Comparison of ENCODE assay signal across 8 mouse cellular contexts in genomic region chr7:101101156-101101691, GRCm38 (mm10). TPM values are rescaled to one million over a fixed set of nuclear protein-coding genes. Genes with fewer than 3 reads are reported as not detected.
DNase-seq lines count a peak whose midpoint lies in the region; ATAC-seq and TF ChIP-seq lines count a peak whose summit lies in the region.

No protein-coding gene starts in this region.

- WGBS in hindbrain, postnatal 0 days: 20% methylated on average over 10 of the region's 10 CpGs
- 36% methylated on average over 10 of the region's 10 CpGs for WGBS in lung, adult 2 months

- H3K27me3 ChIP-seq in E14TG2a.4 (ENCODE audit: insufficient read depth, low read length): 0 out of 2 replicates have a peak, but pooled peaks cover 2% of the 10 kb centered on the region
- H3K27me3 ChIP-seq in hindbrain, postnatal 0 days (ENCODE audit: insufficient read depth, low read length): no peaks in the 10 kb centered on the region

- ATAC-seq in hindbrain, postnatal 0 days: peak; percentile 80

- peak; percentile 39; the same call in 1 of the 2 replicates for TF ChIP-seq POLR2A in lung, adult 2 months (IDR thresholded peaks at IDR 0.05; ENCODE audit: borderline replicate concordance, extremely low read depth, low read depth, low read length)

- no peaks in the 10 kb centered on the region for H3K9me3 ChIP-seq in E14TG2a.4 (ENCODE audit: low read length)
- H3K9me3 ChIP-seq in hindbrain, postnatal 0 days (ENCODE audit: low read length): no peaks in the 10 kb centered on the region

- peak overlapping the region; percentile 41 for H3K4me3 ChIP-seq in E14TG2a.4 (replicated peaks; ENCODE audit: low read length)
- H3K4me3 ChIP-seq in hindbrain, postnatal 0 days (ENCODE audit: low read length): no peak overlapping the region
- peak overlapping the region; percentile 41 for H3K4me3 ChIP-seq in lung, adult 2 months (replicated peaks; ENCODE audit: extremely low read depth, low read depth, low read length)

- TF ChIP-seq CTCF in E14TG2a.4 (conservative IDR thresholded peaks at IDR 0.05; ENCODE audit: low read length): no peak
- TF ChIP-seq CTCF in hindbrain, postnatal 0 days (IDR thresholded peaks at IDR 0.05; ENCODE audit: low read depth): no peak
- TF ChIP-seq CTCF in lung, adult 2 months (IDR thresholded peaks at IDR 0.05; ENCODE audit: insufficient read depth, low read length): no peak

- 0 out of 2 replicates have a peak overlapping the region, but pooled peaks have one; percentile 13 for H3K9ac ChIP-seq in hindbrain, postnatal 0 days (replicated peaks; ENCODE audit: low read length)

- H3K27ac ChIP-seq in hindbrain, postnatal 0 days: peak overlapping the region; percentile 64

- H3K4me2 ChIP-seq in hindbrain, postnatal 0 days (ENCODE audit: low read depth, low read length): no peak overlapping the region

- H3K36me3 ChIP-seq in E14TG2a.4 (ENCODE audit: insufficient read depth, low read length): no peaks in the 10 kb centered on the region
- H3K36me3 ChIP-seq in hindbrain, postnatal 0 days (ENCODE audit: insufficient read depth, low read length): no peaks in the 10 kb centered on the region

- H3K4me1 ChIP-seq in E14TG2a.4 (replicated peaks; ENCODE audit: low read depth, low read length): peaks cover 22% of the 10 kb centered on the region
- H3K4me1 ChIP-seq in hindbrain, postnatal 0 days (ENCODE audit: insufficient read depth, low read length): no peaks in the 10 kb centered on the region; the same call in 1 of the 2 replicates
- H3K4me1 ChIP-seq in lung, adult 2 months (ENCODE audit: control insufficient read depth, insufficient read depth, low read length): peaks cover 5% of the 10 kb centered on the region

- DNase-seq in brain, embryonic 18.5 days (ENCODE audit: low read depth, low spot score): peak; percentile 47
- DNase-seq in frontal cortex, adult 2 months (ENCODE audit: extremely low spot score in 1 of 2, low spot score in 1 of 2): peak; percentile 68 to 85
- DNase-seq in hindbrain, postnatal 0 days (ENCODE audit: low spot score): peak; percentile 75
- DNase-seq in lung, adult 2 months: peak; percentile 53
- peak; percentile 71 for DNase-seq in right cerebral cortex, postnatal 25 days
- no peak for DNase-seq in ovary, postnatal 14 days (ENCODE audit: low spot score)
- no peak for DNase-seq in adrenal gland, adult 18-20 months (ENCODE audit: low spot score in 2 of 2)

RNA-seq across cellular contexts. Expression of gene Fchsd2, which starts 8.6 kb away (rescaled TPM):
- 27.0 and 29.7 TPM in 2 replicates for polyA plus RNA-seq in frontal cortex, adult 2 months (2012; rRNA removed)
- 42.9 and 43.1 TPM in 2 replicates for total RNA-seq in hindbrain, postnatal 0 days (2014; rRNA removed)
- polyA plus RNA-seq in hindbrain, postnatal 0 days (2015; fragmentation: Nextera tagmentation; extraction: Ambion mirVana): 32.1 and 34.2 TPM in 2 replicates
- polyA plus RNA-seq in lung, adult 2 months (2012; rRNA removed): 10.9 and 14.7 TPM in 2 replicates
- total RNA-seq in adrenal gland, adult 18-20 months (2021): 10 to 100 TPM; 15.9 to 18.8 TPM

Comparison
In these comparisons a context has a peak if more than half of its experiments do, and no peak if none do; other contexts are left out.
1. DNase-seq: peak in brain, embryonic 18.5 days (single experiment), frontal cortex, adult 2 months (2 of 2), hindbrain, postnatal 0 days (single experiment), lung, adult 2 months (single experiment) and right cerebral cortex, postnatal 25 days (single experiment); none in ovary, postnatal 14 days (single experiment) and adrenal gland, adult 18-20 months (0 of 2).